Mouse (Mus musculus): ENCODE results near the gene Gatad1. TPM values are rescaled to one million over a fixed set of nuclear protein-coding genes. Genes with fewer than 3 reads are reported as not detected.
"Not testable (repeated sequence)": the region's sequence is repeated elsewhere in the genome, so short reads cannot be mapped to it uniquely, and the experiment has no call there.

Gatad1 gene
- total RNA-seq, 2 experiments from 2014 or later: 117 to 118 TPM

DNA sequence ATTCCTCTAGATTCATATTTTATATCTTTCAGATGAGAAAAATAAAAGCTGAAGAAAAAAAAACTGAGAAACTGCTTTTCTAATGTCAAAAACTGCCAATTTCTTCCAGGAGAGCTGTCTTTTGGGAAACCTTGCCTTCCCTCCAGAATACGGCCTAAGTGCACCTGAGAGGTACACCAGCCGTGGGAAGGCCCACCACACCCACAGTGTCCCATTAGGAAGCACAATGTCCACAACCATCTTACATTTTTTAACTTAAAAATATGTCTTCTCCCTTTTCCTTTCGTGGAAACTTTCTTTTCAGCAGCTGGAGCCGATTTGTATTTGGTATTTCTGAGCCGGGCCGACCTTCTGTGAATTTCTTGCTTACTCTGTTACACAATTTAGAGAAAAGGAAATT lies 10.4 kb downstream of the Gatad1 start:
- DNase-seq (ENCODE audit: low spot score in 2 of 2): no peak
- intact Hi-C loops (cut with DNase I): loop anchor here (5.0 kb wide), 1 partner anchor 156 kb away; the partner anchor contains the start of genes Ankib1 and Krit1

DNA sequence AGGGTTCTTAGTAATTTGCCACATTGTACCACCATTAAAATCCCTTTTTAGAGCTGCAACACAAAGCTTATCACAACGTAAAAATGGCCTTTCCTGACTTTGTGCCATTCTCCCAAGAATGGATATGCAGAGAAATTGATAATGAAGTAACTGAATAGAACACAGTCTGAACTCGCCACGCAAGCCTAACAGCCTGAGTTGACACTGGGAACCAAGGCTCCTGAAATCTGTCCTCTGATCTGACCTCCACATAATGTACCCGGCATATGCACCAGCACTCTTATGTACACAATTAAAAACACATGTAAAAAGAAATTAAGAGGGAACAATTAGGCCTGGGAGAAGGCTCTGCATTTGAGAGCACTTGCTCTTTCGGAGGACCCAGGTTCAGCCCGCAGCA lies 11.7 kb downstream of the Gatad1 start:
- DNase-seq (ENCODE audit: low spot score in 2 of 2): no peak
- intact Hi-C loops (cut with DNase I): loop anchor here (5.0 kb wide), 1 partner anchor 157 kb away; the partner anchor contains the start of genes Ankib1 and Krit1

DNA sequence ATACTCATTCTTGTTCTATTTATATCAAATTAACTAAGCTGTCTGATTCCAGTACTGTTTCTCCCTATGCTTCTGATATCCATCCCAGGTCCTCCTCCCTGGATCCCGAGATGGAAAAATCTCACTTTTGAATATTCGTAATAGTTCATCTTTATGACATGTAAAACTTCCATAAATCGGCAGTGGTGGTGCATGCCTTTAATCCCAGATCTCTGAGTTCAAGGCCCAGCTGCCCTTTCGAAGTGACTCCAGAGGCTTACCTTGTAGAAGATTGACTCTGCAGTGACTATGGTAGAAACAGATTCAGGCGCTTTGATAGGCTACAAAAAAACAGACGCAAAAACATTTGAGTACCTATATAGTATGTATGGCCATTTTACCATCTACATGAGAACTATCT lies 12.4 kb downstream of the Gatad1 start:
- no peak for DNase-seq (ENCODE audit: low spot score in 2 of 2)
- intact Hi-C loops (cut with DNase I): loop anchor here (5.0 kb wide), 1 partner anchor 158 kb away; the partner anchor contains the start of genes Ankib1 and Krit1

DNA sequence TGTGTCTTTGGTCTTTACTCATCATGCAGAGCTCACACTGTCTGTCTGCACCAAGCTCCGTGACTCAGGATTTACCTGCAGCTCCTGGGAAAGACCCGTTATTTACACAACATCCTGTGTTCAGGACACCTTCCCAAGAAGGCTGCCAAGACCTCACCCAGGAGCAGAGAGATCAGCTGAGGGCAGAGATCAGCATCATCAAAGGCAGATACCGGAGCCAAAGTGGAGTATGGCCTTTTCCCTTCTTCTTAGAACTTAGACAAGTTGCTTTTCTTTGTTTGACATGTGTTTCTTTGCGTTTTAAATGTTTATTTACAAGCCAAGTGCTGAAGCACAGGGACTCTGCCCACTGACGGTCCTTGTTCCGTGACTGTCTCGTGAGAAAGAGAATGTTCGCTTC lies 21.7 kb downstream of the Gatad1 start:
- DNase-seq (ENCODE audit: low spot score in 2 of 2): no peak
- intact Hi-C loops (cut with DNase I): no loop called here

DNA sequence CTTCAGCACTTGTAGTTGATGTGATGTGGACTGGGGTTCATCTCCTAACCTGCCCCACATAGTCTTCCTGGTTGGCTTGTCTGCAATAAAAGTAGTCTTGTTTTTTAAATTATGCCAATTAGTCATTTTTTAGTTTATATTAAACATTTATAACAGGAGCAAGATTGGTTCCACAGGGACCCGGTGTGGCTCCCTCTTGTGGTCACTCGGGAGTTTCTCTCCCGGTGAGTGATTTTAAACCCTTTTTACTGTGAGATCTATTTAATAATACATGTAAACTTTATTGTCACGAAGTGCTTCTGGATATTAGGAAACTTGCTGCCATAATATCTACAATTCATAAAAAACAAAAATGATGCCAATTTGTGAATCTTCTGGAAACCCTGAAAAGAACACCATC lies 23.0 kb downstream of the Gatad1 start:
- intact Hi-C loops (cut with DNase I): no loop called here
- no peak for DNase-seq (ENCODE audit: low spot score in 2 of 2)

DNA sequence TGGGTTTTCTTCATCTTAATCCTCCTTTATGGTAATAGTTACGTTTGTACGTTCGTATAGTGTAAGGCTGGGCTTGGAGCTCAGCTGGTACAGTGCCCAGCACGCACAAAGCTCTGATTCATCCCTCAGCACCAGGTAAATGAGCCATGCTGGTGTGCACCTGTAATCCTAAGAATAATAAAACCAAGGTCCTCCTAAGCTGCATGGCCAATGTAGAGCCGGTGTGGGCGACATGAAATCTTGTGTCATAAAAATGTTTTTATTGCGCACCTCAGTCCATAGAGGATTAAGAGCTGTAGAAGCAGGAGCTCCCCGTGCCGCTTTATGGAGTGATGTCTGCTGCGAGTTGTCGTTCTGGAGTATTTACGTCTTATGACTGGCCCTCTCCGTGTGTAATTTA lies 23.7 kb downstream of the Gatad1 start:
- DNase-seq (ENCODE audit: low spot score in 2 of 2): no peak
- intact Hi-C loops (cut with DNase I): no loop called here

DNA sequence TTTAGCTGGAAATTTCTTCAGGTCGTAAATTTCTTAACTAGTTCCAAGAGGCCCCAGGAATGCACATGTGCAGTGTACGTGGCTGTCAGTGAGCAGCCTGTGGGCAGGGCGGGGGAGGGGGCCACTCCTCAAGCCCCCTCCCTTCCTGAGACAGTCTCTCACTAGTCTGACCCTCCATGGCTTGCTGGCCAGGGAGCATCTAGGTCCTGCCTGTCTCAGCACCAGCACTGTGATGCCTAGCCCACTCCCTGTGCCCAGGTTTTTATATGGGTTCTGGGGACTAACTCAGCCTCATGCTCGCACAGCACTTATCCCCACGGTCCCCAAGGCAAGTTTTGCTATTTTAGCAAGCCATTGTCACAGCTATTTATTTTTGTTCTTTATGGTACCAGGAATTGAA lies 24.7 kb downstream of the Gatad1 start:
- intact Hi-C loops (cut with DNase I): no loop called here
- DNase-seq (ENCODE audit: low spot score in 2 of 2): no peak

DNA sequence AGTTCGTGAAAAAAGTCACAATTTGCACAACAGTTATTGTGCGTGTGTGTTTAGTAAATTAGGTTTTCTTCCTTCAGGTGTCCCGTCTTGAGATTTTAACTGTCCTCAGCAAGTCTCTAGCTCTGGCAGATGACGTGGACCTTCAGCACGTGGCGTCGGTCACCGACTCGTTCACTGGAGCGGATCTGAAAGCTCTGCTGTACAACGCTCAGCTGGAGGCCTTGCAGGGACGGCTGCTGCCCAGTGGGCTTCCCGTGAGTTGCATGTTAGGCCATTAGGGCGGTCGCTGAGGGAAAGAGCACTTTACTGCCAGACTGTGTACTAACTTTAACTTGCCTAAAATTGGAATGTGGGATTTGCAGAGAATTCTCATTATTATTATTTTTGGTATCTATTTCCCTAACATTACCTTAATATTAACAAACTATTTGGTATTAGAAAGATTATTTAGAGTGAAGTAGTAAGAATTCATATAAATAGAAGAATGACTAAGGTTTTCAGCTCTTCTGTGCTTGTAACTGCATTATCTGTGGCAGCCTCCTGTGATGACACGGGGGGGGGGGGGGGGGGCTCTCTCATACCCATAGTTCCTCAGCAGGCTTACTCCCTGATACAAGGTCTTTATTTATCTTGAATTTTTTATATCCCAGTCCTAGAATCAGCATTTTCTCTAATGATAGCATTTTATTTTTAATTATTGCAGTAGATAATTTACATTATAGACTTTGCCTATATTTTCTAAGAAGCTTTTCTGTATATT lies 25.3 kb downstream of the Gatad1 start:
- DNase-seq (ENCODE audit: low spot score in 2 of 2): no peak
- intact Hi-C loops (cut with DNase I): no loop called here

DNA sequence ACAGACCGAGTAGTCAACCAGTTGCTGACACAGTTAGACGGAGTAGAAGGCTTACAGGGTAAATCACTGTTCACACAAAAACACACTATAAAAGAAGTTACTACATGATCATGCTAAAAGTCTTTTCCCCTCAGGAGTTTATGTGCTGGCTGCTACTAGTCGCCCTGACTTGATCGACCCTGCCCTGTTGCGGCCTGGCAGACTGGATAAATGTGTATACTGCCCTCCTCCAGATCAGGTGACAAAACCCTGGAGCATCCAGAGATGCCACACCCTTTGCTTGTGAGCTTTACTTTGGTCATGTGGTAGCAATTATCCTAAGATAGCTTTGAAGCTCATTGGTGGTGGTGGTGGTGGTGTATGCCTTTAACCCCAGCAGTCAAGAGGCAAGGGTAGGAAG lies 26.9 kb downstream of the Gatad1 start:
- DNase-seq (ENCODE audit: low spot score in 2 of 2): no peak
- intact Hi-C loops (cut with DNase I): no loop called here

DNA sequence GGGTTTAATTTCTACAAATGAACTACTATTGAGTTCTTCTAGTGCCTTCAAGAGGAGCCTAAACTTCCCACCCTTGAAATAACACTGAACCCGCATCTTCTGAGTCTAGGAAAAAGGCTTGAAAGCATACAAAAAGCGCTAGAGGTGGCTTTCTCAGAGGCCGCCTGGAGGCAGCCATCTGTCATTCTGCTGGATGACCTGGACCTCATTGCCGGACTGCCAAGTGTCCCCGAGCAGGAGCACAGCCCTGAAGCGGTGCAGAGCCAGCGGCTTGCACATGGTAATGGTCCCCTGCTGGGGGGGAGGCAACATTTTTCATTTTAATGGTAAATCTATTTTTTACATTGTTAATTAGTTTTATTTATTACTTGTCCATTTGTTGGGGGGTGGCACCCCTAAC lies 36.5 kb downstream of the Gatad1 start:
- no peak for DNase-seq (ENCODE audit: low spot score in 2 of 2)

DNA sequence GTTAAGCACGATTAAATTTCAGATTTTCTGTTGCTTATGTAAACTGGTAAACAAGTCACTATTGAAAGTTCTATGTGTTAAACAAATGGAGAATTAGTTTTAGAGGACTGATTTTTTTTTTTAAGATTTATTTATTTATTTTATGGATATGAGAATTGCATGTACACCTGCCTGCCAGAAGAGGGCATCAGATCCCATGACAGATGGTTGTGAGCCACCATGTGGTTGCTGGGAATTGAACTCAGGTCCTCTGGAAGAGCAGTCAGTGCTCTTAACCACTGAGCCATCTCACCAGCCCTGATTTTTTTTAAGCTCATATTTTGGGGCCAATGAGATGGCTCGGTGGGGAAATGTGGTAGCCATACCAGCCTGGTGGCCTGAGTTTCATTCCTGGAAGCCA lies 45.1 kb downstream of the Gatad1 start:
- DNase-seq (ENCODE audit: low spot score in 2 of 2); intact Hi-C loops (cut with DNase I): not testable (repeated sequence)

More for the DNA sequence above, 36.5 kb downstream of the Gatad1 start:
- intact Hi-C loops (cut with DNase I): no loop called here

DNA sequence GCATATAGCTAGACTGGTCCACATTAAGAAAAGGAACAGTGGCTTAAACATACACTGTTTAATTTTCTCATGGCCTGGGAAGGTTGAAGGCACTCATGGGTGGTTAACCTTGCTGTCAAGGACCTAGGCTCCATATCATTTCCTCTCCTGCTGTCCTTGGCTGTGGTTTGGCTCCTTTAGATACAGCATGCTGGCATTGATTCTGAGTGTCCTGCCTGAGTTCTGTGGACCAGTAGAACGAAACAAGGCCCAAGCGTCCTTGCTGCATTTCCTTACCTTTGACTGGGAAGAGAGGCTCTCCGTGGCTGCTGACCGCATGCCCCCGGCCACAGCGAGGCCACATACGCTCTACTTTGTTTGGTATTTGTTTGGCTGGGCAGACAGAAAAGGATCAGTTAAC lies 47.7 kb downstream of the Gatad1 start:
- intact Hi-C loops (cut with DNase I): no loop called here
- DNase-seq (ENCODE audit: low spot score in 2 of 2): no peak

DNA sequence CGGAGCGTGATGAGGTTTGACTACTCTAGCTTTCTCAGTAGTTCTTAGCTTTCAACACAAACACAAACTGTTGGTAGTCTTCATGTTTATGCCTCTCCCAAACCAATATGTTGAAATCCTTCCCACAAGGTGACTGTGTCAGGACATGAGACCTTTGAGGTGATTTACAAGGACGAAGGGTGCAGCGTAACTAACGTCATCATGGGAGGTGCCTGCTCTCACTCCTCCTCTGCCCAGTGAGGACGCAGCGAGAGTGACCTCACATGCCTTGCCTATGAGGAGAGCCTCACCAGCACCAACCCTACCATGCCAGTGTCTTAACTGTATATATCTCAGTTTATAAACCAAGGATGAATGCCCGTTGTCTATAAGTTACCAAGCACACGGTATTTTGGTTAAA lies 49.9 kb downstream of the Gatad1 start:
- intact Hi-C loops (cut with DNase I): no loop called here
- DNase-seq (ENCODE audit: low spot score in 2 of 2): no peak

DNA sequence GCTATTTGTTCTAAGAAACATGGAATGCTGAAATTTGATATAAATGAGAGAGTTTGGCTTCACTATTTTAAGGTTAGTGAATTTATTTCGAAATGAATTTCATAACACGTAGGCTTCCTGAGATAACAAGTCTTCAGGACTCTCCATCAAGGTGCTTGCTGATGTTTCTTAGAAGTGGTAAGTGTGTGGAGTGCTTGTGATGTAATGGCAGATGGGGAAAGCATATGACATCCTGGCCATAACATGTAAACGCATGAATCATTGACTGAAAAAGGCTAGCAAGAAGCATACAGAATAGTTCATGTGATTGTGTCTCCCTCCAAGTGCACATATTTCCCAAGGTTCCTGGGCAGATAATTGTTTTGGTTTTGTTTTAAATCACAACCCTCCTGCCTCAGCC lies 56.2 kb downstream of the Gatad1 start:
- intact Hi-C loops (cut with DNase I): no loop called here
- DNase-seq (ENCODE audit: low spot score in 2 of 2): no peak

DNA sequence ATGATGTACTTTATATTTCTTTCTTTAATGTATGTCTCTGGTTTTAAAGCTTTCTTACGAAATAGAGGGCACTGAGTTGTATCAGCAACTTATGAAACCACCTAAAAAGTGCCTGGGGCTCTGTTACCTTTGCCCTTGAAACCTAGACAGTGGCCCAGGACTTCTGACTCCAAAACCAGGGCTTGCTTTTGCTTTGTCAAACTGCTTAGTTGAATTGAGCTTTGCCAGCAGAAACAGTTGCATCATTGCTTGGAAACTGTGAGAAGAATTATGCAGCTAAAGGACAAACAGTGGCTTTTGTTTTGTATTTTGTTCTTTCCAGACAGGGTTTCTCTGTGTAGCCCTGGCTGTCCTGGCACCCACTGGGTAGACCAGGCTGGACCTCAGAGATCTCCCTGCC lies 56.7 kb downstream of the Gatad1 start:
- intact Hi-C loops (cut with DNase I): no loop called here
- no peak for DNase-seq (ENCODE audit: low spot score in 2 of 2)

DNA sequence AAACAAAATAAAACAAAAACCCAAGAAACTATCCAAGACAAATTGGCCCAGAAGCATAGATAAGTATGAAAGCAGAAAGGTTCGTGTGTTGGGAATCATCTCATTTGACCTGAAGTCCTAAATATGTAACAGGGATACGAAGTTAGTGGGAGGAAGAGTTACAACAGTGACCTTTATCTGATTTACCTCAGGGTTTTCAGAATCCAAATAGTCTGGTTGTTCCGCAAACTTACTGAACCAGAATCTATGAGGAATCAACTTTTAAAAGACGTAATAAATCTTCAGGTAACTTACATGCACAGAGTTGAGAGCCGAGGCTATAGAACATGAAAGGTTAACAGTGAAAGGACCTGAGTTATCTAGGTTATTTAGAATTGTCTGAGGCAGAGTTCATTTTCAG lies 58.2 kb downstream of the Gatad1 start:
- DNase-seq (ENCODE audit: low spot score in 2 of 2): no peak
- intact Hi-C loops (cut with DNase I): no loop called here

DNA sequence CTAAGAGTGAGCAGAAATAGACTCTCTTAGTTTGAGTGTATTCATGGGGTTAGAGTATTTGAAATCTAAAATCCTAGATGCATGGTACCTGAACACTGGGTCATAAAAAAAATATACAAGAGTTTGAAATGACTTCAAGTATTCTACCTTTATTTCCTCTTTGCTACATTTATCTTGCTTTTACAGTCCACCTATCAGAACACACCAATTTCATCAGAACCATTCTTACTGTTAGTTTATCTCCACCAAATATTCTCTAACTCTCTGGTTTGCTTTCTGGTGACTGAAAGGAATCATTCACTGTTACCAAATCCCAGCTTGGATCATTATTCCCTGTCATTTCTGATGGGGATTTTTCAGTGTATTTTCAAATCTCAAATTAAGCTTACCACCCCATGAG lies 59.8 kb downstream of the Gatad1 start:
- DNase-seq (ENCODE audit: low spot score in 2 of 2): no peak
- intact Hi-C loops (cut with DNase I): no loop called here

DNA sequence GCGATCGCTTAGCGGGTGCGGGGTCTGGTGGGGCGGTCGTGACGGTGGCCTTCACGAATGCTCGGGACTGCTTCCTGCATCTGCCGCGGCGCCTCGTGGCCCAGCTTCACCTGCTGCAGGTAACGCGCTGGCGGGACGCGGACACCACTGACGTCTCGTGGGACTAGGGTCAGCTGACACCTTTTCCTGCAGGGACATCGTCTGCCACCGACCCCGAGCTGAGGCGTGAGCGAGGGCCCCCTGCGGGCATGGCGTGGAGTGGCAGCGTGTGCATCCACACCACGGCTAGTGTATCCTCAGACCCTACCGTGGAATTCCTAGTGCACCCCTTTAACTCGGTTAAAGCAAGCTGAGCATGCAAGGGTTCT lies 60.6 kb downstream of the Gatad1 start, which contains the start of gene Rbm48:
Rbm48 (minus strand) TSS at position 187 of the 368 bp plus-strand sequence.
- DNase-seq (ENCODE audit: low spot score in 2 of 2): peak; percentile 87 to 89
- intact Hi-C loops (cut with DNase I): no loop called here

DNA sequence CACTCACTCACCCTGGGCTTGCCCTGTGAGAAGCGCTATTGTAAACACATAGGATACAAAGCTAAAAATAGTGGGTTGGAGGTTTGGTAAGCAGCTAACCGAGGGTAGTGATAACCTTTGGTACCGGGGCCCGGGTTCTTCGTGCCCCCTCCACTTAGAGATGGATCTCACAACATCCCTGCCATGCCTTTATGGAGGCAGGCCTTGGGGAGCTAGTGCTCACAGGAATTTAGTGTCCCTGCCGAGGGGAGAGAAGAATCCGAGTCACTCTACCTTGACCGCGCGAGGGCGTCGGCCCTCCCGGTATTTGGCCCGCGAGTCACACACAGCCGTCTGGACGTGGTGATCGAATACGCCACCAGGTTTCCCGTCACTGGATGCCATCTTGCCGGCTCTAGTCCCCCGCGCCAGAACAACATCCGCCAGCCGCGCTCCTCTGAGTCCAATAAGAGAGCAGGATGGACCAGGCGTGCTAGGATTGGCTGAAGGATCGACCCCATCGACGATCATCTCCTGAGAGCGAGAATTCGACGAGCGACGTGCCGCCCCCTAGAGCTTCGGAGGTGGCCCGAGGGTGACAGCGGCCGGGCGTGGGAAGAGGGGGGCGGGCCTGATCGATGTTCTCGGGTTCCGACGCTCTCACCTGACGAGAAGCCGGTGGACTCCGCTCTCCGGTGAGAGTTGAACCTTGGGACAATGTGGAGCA lies 61.1 kb downstream of the Gatad1 start, which contains the start of gene Pex1:
Pex1 (plus strand) TSS at position 374 of the 706 bp plus-strand sequence.
- DNase-seq (ENCODE audit: low spot score in 2 of 2): peak; percentile 96 to 98
- intact Hi-C loops (cut with DNase I): no loop called here
